Mouse (Mus musculus): Measurements from ENCODE around the gene Izumo1.

The Izumo1 gene

GRCm38 (mm10) chr7:45619592-45619991, 2.0 kb upstream of the Izumo1 start:
- no peak for DNase-seq

GRCm38 (mm10) chr7:45623507-45623906, 1.9 kb downstream of the Izumo1 start:
- DNase-seq = no peak

- no peak for DNase-seq
Measured at GRCm38 (mm10) chr7:45624718-45625117, 3.1 kb downstream of the Izumo1 start.

GRCm38 (mm10) chr7:45625481-45625880, 3.9 kb downstream of the Izumo1 start:
- no peak for DNase-seq

GRCm38 (mm10) chr7:45626571-45627076, 5.0 kb downstream of the Izumo1 start:
- no peak for DNase-seq

- DNase-seq = no peak
Measured at GRCm38 (mm10) chr7:45627261-45627660, 5.7 kb downstream of the Izumo1 start, which contains the start of gene Rasip1. TSS of gene Rasip1 (plus strand) at chr7:45627488.

GRCm38 (mm10) chr7:45628364-45629294, 7.0 kb downstream of the Izumo1 start:
- peak; percentile 96 to 99 for DNase-seq

GRCm38 (mm10) chr7:45630064-45630907, 8.7 kb downstream of the Izumo1 start:
- DNase-seq = peak in 1 of 2 experiments; percentile 47

- DNase-seq = peak; percentile 76 to 84
Measured at GRCm38 (mm10) chr7:45632499-45632898, 10.9 kb downstream of the Izumo1 start.

- no peak for DNase-seq
Measured at GRCm38 (mm10) chr7:45634946-45635681, 13.5 kb downstream of the Izumo1 start.

GRCm38 (mm10) chr7:45635711-45636688, 14.4 kb downstream of the Izumo1 start:
- peak in 1 of 2 experiments; percentile 33 for DNase-seq

GRCm38 (mm10) chr7:45637710-45638109, 16.1 kb downstream of the Izumo1 start:
- peak in 1 of 2 experiments; percentile 43 for DNase-seq

- peak; percentile 98 to 99 for DNase-seq
Measured at GRCm38 (mm10) chr7:45638623-45639401, 17.2 kb downstream of the Izumo1 start.

- DNase-seq = peak in 1 of 2 experiments; percentile 42
Measured at GRCm38 (mm10) chr7:45639561-45640027, 18.0 kb downstream of the Izumo1 start, which contains the start of gene Mamstr. TSS of gene Mamstr (plus strand) at chr7:45639977.

- DNase-seq = peak in 1 of 2 experiments; percentile 28
Measured at GRCm38 (mm10) chr7:45640191-45640957, 18.8 kb downstream of the Izumo1 start.

GRCm38 (mm10) chr7:45641391-45642040, 19.9 kb downstream of the Izumo1 start:
- peak; percentile 68 to 77 for DNase-seq

GRCm38 (mm10) chr7:45642083-45642482, 20.5 kb downstream of the Izumo1 start:
- peak; percentile 65 to 68 for DNase-seq

GRCm38 (mm10) chr7:45642503-45643255, 21.1 kb downstream of the Izumo1 start:
- DNase-seq = peak in 1 of 2 experiments; percentile 53
